Mouse (Mus musculus) midbrain, embryonic 14.5 days (tissue): Measurements from ENCODE around the gene Aldh9a1. TPM values are rescaled to one million over a fixed set of nuclear protein-coding genes. Genes with fewer than 3 reads are reported as not detected.

Experiments used
- microRNA-seq: library from miRNA; unstranded; fragments of <30 nt; microRNA quantifications from one replicate; pipeline ENCODE4, GENCODE M21; 2016
- polyA plus RNA-seq: library from polyadenylated mRNA; unstranded; fragments of >200 nt; fragmentation: Nextera tagmentation; extraction: Ambion mirVana; gene quantifications from 2 replicates; pipeline ENCODE4 v1.2.1, GENCODE M21; 2014

Aldh9a1 gene
- polyA plus RNA-seq, 1 experiment from 2014 or later: 28.6 TPM

Small RNA genes within 50 kb of the gene (microRNA-seq; reads per million reads assigned to microRNA genes)
- gene Gm25911: 0.44 reads per million

Other genes with a start within 250 kb of the Aldh9a1 start
- gene Uck2, start 64.7 kb upstream of the Aldh9a1 start, polyA plus RNA-seq: 51.1 and 54.1 TPM in 2 replicates
- 65.4 and 69.0 TPM in 2 replicates for gene Tmco1, start 41.6 kb upstream of the Aldh9a1 start, polyA plus RNA-seq
- gene Mgst3, start 43.9 kb downstream of the Aldh9a1 start, polyA plus RNA-seq: 124 and 177 TPM in 2 replicates
- gene Lrrc52, start 116.8 kb downstream of the Aldh9a1 start, polyA plus RNA-seq: not detected in 2 replicates
- 5.2 and 8.2 TPM in 2 replicates for gene Rxrg, start 248.4 kb downstream of the Aldh9a1 start, polyA plus RNA-seq